Mouse (Mus musculus): ENCODE results near the gene Acyp1. TPM values are rescaled to one million over a fixed set of nuclear protein-coding genes. Genes with fewer than 3 reads are reported as not detected.

Acyp1 gene
- polyA plus RNA-seq, 1 experiment = 3.9 TPM

- no peaks in the 10 kb centered on the region for H3K4me1 ChIP-seq (ENCODE audit: control insufficient read depth, insufficient read depth, insufficient read length)
- no peaks in the 10 kb centered on the region for H3K27me3 ChIP-seq (ENCODE audit: control insufficient read depth, insufficient read depth, low read length)
- 89% methylated on average over 3 of the region's 3 CpGs for WGBS
- TF ChIP-seq CTCF (IDR thresholded peaks at IDR 0.05; ENCODE audit: extremely low read depth, insufficient read depth, insufficient read length, insufficient replicate concordance) = no peak
- TF ChIP-seq POLR2A (IDR thresholded peaks at IDR 0.05; ENCODE audit: low read depth, low read length) = no peak
- no peaks in the 10 kb centered on the region for H3K36me3 ChIP-seq (ENCODE audit: control insufficient read depth, insufficient read depth, low read length)
- H3K27ac ChIP-seq (ENCODE audit: insufficient read depth, low read length) = no peak overlapping the region
- no peak for DNase-seq (ENCODE audit: low read depth in 1 of 2, low spot score in 2 of 2)
- H3K4me3 ChIP-seq (ENCODE audit: extremely low read depth, insufficient read depth, insufficient read length) = no peak overlapping the region
Measured at GRCm38 (mm10) chr12:85266248-85266647, 22.0 kb downstream of the Acyp1 start.

GRCm38 (mm10) chr12:85264940-85265339 is 23.3 kb downstream of the Acyp1 start:
- 87% methylated on average over 7 of the region's 7 CpGs for WGBS
- TF ChIP-seq CTCF (IDR thresholded peaks at IDR 0.05; ENCODE audit: extremely low read depth, insufficient read depth, insufficient read length, insufficient replicate concordance) (no peak), POLR2A (IDR thresholded peaks at IDR 0.05; ENCODE audit: low read depth, low read length) (no peak)
- no peak for DNase-seq (ENCODE audit: low read depth in 1 of 2, low spot score in 2 of 2)

GRCm38 (mm10) chr12:85264531-85264930 is 23.7 kb downstream of the Acyp1 start:
- H3K27me3 ChIP-seq (ENCODE audit: control insufficient read depth, insufficient read depth, low read length) = no peaks in the 10 kb centered on the region
- H3K36me3 ChIP-seq (ENCODE audit: control insufficient read depth, insufficient read depth, low read length) = no peaks in the 10 kb centered on the region
- TF ChIP-seq CTCF (IDR thresholded peaks at IDR 0.05; ENCODE audit: extremely low read depth, insufficient read depth, insufficient read length, insufficient replicate concordance) (no peak), POLR2A (IDR thresholded peaks at IDR 0.05; ENCODE audit: low read depth, low read length) (no peak)
- no peak overlapping the region for H3K27ac ChIP-seq (ENCODE audit: insufficient read depth, low read length)
- no peaks in the 10 kb centered on the region for H3K4me1 ChIP-seq (ENCODE audit: control insufficient read depth, insufficient read depth, insufficient read length)
- H3K4me3 ChIP-seq (ENCODE audit: extremely low read depth, insufficient read depth, insufficient read length) = no peak overlapping the region
- WGBS = 90% methylated on average over 8 of the region's 8 CpGs
- no peak for DNase-seq (ENCODE audit: low read depth in 1 of 2, low spot score in 2 of 2)

More at GRCm38 (mm10) chr12:85264940-85265339, 23.3 kb downstream of the Acyp1 start:
- Histone ChIP-seq H3K36me3 (ENCODE audit: control insufficient read depth, insufficient read depth, low read length) (no peaks in the 10 kb centered on the region), H3K27me3 (ENCODE audit: control insufficient read depth, insufficient read depth, low read length) (no peaks in the 10 kb centered on the region), H3K4me1 (ENCODE audit: control insufficient read depth, insufficient read depth, insufficient read length) (no peaks in the 10 kb centered on the region), H3K4me3 (ENCODE audit: extremely low read depth, insufficient read depth, insufficient read length) (no peak overlapping the region), H3K27ac (ENCODE audit: insufficient read depth, low read length) (no peak overlapping the region)

- Histone ChIP-seq H3K27me3 (ENCODE audit: control insufficient read depth, insufficient read depth, low read length) (no peaks in the 10 kb centered on the region), H3K4me3 (ENCODE audit: extremely low read depth, insufficient read depth, insufficient read length) (no peak overlapping the region), H3K27ac (ENCODE audit: insufficient read depth, low read length) (no peak overlapping the region), H3K4me1 (ENCODE audit: control insufficient read depth, insufficient read depth, insufficient read length) (no peaks in the 10 kb centered on the region), H3K36me3 (ENCODE audit: control insufficient read depth, insufficient read depth, low read length) (no peaks in the 10 kb centered on the region)
- TF ChIP-seq CTCF (IDR thresholded peaks at IDR 0.05; ENCODE audit: extremely low read depth, insufficient read depth, insufficient read length, insufficient replicate concordance) = no peak
- WGBS = 84% methylated on average over 5 of the region's 5 CpGs
- DNase-seq (ENCODE audit: low read depth in 1 of 2, low spot score in 2 of 2) = no peak
Measured at GRCm38 (mm10) chr12:85263190-85263589, 25.0 kb downstream of the Acyp1 start.

- Histone ChIP-seq H3K36me3 (ENCODE audit: control insufficient read depth, insufficient read depth, low read length) (no peaks in the 10 kb centered on the region), H3K27ac (ENCODE audit: insufficient read depth, low read length) (no peak overlapping the region), H3K27me3 (ENCODE audit: control insufficient read depth, insufficient read depth, low read length) (no peaks in the 10 kb centered on the region), H3K4me3 (ENCODE audit: extremely low read depth, insufficient read depth, insufficient read length) (no peak overlapping the region), H3K4me1 (ENCODE audit: control insufficient read depth, insufficient read depth, insufficient read length) (peaks cover 3% of the 10 kb centered on the region; the same call in 1 of the 2 replicates)
- no peak for TF ChIP-seq POLR2A (IDR thresholded peaks at IDR 0.05; ENCODE audit: low read depth, low read length)
- TF ChIP-seq CTCF (IDR thresholded peaks at IDR 0.05; ENCODE audit: extremely low read depth, insufficient read depth, insufficient read length, insufficient replicate concordance) = no peak
- DNase-seq (ENCODE audit: low read depth in 1 of 2, low spot score in 2 of 2) = no peak
- 79% methylated on average over 10 of the region's 10 CpGs for WGBS
Measured at GRCm38 (mm10) chr12:85262489-85262888, 25.7 kb downstream of the Acyp1 start.

GRCm38 (mm10) chr12:85257008-85257639 is 31.1 kb downstream of the Acyp1 start:
- WGBS = 19% methylated on average over 7 of the region's 7 CpGs
- no peaks in the 10 kb centered on the region; the same call in 1 of the 2 replicates for H3K36me3 ChIP-seq (ENCODE audit: control insufficient read depth, insufficient read depth, low read length)
- H3K4me1 ChIP-seq (ENCODE audit: control insufficient read depth, insufficient read depth, insufficient read length) = peaks cover 13% of the 10 kb centered on the region; the same call in 1 of the 2 replicates
- H3K27ac ChIP-seq (ENCODE audit: insufficient read depth, low read length) = peak overlapping the region; percentile 74; the same call in 1 of the 2 replicates
- H3K4me3 ChIP-seq (ENCODE audit: extremely low read depth, insufficient read depth, insufficient read length) = no peak overlapping the region
- no peaks in the 10 kb centered on the region for H3K27me3 ChIP-seq (ENCODE audit: control insufficient read depth, insufficient read depth, low read length)
- TF ChIP-seq POLR2A (IDR thresholded peaks at IDR 0.05; ENCODE audit: low read depth, low read length) = no peak
- no peak for TF ChIP-seq CTCF (IDR thresholded peaks at IDR 0.05; ENCODE audit: extremely low read depth, insufficient read depth, insufficient read length, insufficient replicate concordance)
- DNase-seq (ENCODE audit: low read depth in 1 of 2, low spot score in 2 of 2) = peak; percentile 14 to 15

- no peak for DNase-seq (ENCODE audit: low read depth in 1 of 2, low spot score in 2 of 2)
- no peak overlapping the region for H3K4me3 ChIP-seq (ENCODE audit: extremely low read depth, insufficient read depth, insufficient read length)
- peaks cover 13% of the 10 kb centered on the region; the same call in 1 of the 2 replicates for H3K4me1 ChIP-seq (ENCODE audit: control insufficient read depth, insufficient read depth, insufficient read length)
- H3K27me3 ChIP-seq (ENCODE audit: control insufficient read depth, insufficient read depth, low read length) = no peaks in the 10 kb centered on the region
- H3K36me3 ChIP-seq (ENCODE audit: control insufficient read depth, insufficient read depth, low read length) = no peaks in the 10 kb centered on the region; the same call in 1 of the 2 replicates
- no peak for TF ChIP-seq CTCF (IDR thresholded peaks at IDR 0.05; ENCODE audit: extremely low read depth, insufficient read depth, insufficient read length, insufficient replicate concordance)
- TF ChIP-seq POLR2A (IDR thresholded peaks at IDR 0.05; ENCODE audit: low read depth, low read length) = no peak
- peak overlapping the region; percentile 65 for H3K27ac ChIP-seq (ENCODE audit: insufficient read depth, low read length)
- WGBS = 63% methylated on average over 7 of the region's 7 CpGs
Measured at GRCm38 (mm10) chr12:85256074-85256751, 32.0 kb downstream of the Acyp1 start.

Measured in spleen, adult 2 months (tissue).